Mouse (Mus musculus) stomach, embryonic 14.5 days (tissue): ENCODE results near the gene Gdf5. TPM values are rescaled to one million over a fixed set of nuclear protein-coding genes. Genes with fewer than 3 reads are reported as not detected.

ENCODE experiments used
- ATAC-seq: fragments of 200-750 bp; cut with Nextera tagmentation; 2 replicates; pipeline ENCODE4 v1.8.0; 2017; ENCODE audit warnings: low read depth, moderate TSS enrichment; ENCODE audit not compliant: insufficient number of reproducible peaks, insufficient read depth, low FRiP score
- H3K27ac ChIP-seq: fragments of 300-500 bp; sonication (generic); 2 replicates; pipeline ENCODE4 v1.5.1; 2014; ENCODE audit warnings: mild to moderate bottlenecking, low read length, moderate library complexity, mixed read lengths
- H3K27me3 ChIP-seq: fragments of 300-500 bp; sonication (generic); 2 replicates; pipeline ENCODE4 v1.6.1; 2014; ENCODE audit warnings: low read length, control low read depth, mixed read lengths; ENCODE audit not compliant: control insufficient read depth, insufficient read depth
- H3K36me3 ChIP-seq: fragments of 300-500 bp; sonication (generic); 2 replicates; pipeline ENCODE4 v1.6.1; 2014; ENCODE audit warnings: mild to moderate bottlenecking, control low read depth, low read length, moderate library complexity, mixed read lengths; ENCODE audit not compliant: control insufficient read depth, insufficient read depth
- H3K4me1 ChIP-seq: fragments of 300-500 bp; sonication (generic); 2 replicates; pipeline ENCODE4 v1.6.1; 2014; ENCODE audit warnings: low read length, control low read depth, mixed read lengths; ENCODE audit not compliant: control insufficient read depth, insufficient read depth
- H3K4me2 ChIP-seq: fragments of 300-500 bp; sonication (generic); replicated peaks from 2 replicates; pipeline ENCODE4 v1.6.1; 2014; ENCODE audit warnings: low read depth, low read length, control low read depth
- H3K4me3 ChIP-seq: fragments of 300-500 bp; sonication (generic); 2 replicates; pipeline ENCODE4 v1.5.1; 2014; ENCODE audit warnings: low read depth, low read length, control low read depth
- H3K9ac ChIP-seq: fragments of 300-500 bp; sonication (generic); replicated peaks from 2 replicates; pipeline ENCODE4 v1.6.1; 2014; ENCODE audit warnings: low read depth, mild to moderate bottlenecking, control low read depth, low read length, moderate library complexity, mixed read lengths
- H3K9me3 ChIP-seq: fragments of 300-500 bp; sonication (generic); 2 replicates; pipeline ENCODE4 v1.6.1; 2016; ENCODE audit warnings: low read depth, low read length, control low read depth; ENCODE audit not compliant: control insufficient read depth
- WGBS: fragments of 180-500 bp; shearing (Covaris S2); extraction: QIAGEN DNeasy Blood & Tissue Kit; methylation state at CpG from one replicate; pipeline ENCODE4 v1.1.7; 2014; 5-methylcytosine and 5-hydroxymethylcytosine counted together
- polyA plus RNA-seq: library from polyadenylated mRNA; unstranded; fragments of >200 nt; fragmentation: Nextera tagmentation; extraction: Ambion mirVana; gene quantifications from 2 replicates; pipeline ENCODE4 v1.2.1, GENCODE M21; 2014

The Gdf5 gene
- polyA plus RNA-seq, 1 experiment from 2014 or later: 1.2 TPM

DNA sequence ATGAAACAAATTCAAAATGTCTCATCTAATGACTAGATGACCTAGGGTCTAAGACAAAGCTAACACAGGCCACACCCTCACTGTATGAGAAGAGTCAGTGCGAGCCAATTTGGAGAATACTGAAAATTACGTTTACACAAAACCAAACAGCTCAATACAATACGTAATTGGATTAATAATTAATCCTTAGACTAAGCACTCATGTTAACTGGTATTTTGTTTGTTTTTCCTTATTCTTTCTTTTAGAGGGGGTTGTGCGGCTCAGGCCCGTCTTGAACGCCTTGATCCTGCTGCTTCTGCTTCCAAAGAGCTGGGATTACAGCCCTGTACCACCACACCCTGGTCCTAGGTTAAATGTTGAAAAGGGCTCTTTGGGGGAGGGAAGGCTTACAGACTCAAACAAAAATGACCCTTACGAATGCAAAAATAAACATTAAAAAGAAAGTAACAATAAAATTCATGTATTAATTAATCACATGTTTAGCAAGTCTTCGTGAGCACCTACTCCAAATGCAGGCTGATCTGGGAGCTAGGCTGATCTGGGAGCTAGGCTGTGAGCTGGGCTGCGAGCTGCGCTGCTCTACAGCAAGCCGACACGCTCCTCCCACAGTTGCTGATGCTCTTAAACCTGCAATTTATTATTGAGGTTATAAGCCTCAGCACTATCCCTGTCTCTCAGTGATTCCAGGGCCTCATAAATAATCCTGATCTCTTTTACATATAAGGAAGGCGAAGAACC lies 50.7 kb downstream of the Gdf5 start:
- Histone ChIP-seq H3K4me1 (no peaks in the 10 kb centered on the region), H3K4me2 (no peak overlapping the region), H3K27me3 (no peaks in the 10 kb centered on the region), H3K4me3 (no peak overlapping the region), H3K36me3 (peaks cover 13% of the 10 kb centered on the region), H3K9me3 (no peaks in the 10 kb centered on the region), H3K9ac (no peak overlapping the region), H3K27ac (no peak overlapping the region; the same call in 1 of the 2 replicates)
- 71% methylated on average over 13 of the region's 13 CpGs for WGBS
- ATAC-seq: peak; percentile 42; the same call in 1 of the 2 replicates

Other genes starting within 250 kb of the Gdf5 start
- gene Edem2, start 215.9 kb downstream of the Gdf5 start, polyA plus RNA-seq: 41.6 and 50.2 TPM in 2 replicates
- not detected in 2 replicates for gene Gm17581, start 209.5 kb downstream of the Gdf5 start, polyA plus RNA-seq
- gene Procr, start 194.2 kb downstream of the Gdf5 start, polyA plus RNA-seq: 14.7 and 15.3 TPM in 2 replicates
- 0.25 and 0.51 TPM in 2 replicates for gene Mmp24, start 170.0 kb downstream of the Gdf5 start, polyA plus RNA-seq
- 12.8 and 15.0 TPM in 2 replicates for gene BC029722, start 125.9 kb downstream of the Gdf5 start, polyA plus RNA-seq
- gene Eif6, start 118.4 kb downstream of the Gdf5 start, polyA plus RNA-seq: 173 and 200 TPM in 2 replicates
- 2.3 and 3.1 TPM in 2 replicates for gene Fam83c, start 110.5 kb downstream of the Gdf5 start, polyA plus RNA-seq
- 56.3 and 64.4 TPM in 2 replicates for gene Uqcc1, start 15.1 kb downstream of the Gdf5 start, polyA plus RNA-seq
- not detected in 2 replicates for gene Gm15557, start 4.6 kb downstream of the Gdf5 start, polyA plus RNA-seq
- 22.6 and 27.8 TPM in 2 replicates for gene Cep250, start 11.1 kb upstream of the Gdf5 start, polyA plus RNA-seq
- 2.1 and 2.2 TPM in 2 replicates for gene 6430550D23Rik, start 62.6 kb upstream of the Gdf5 start, polyA plus RNA-seq
- 264 and 266 TPM in 2 replicates for gene Ergic3, start 62.7 kb upstream of the Gdf5 start, polyA plus RNA-seq
- 0.78 and 1.6 TPM in 2 replicates for gene Fer1l4, start 107.6 kb upstream of the Gdf5 start, polyA plus RNA-seq
- 3.1 and 4.2 TPM in 2 replicates for gene Spag4, start 119.8 kb upstream of the Gdf5 start, polyA plus RNA-seq
- 59.5 and 60.1 TPM in 2 replicates for gene Cpne1, start 166.6 kb upstream of the Gdf5 start, polyA plus RNA-seq
- 30.1 and 31.5 TPM in 2 replicates for gene Rbm12, start 166.6 kb upstream of the Gdf5 start, polyA plus RNA-seq
- 11.0 and 17.6 TPM in 2 replicates for gene Gm28036, start 181.7 kb upstream of the Gdf5 start, polyA plus RNA-seq
- gene Romo1, start 198.7 kb upstream of the Gdf5 start, polyA plus RNA-seq: 380 and 418 TPM in 2 replicates
- gene Nfs1, start 198.8 kb upstream of the Gdf5 start, polyA plus RNA-seq: 41.5 and 44.6 TPM in 2 replicates
- gene Rbm39, start 234.9 kb upstream of the Gdf5 start, polyA plus RNA-seq: 754 and 766 TPM in 2 replicates